ENCODE assay signal across 13 mouse cellular contexts in genomic region chr5:36727136-36727535, GRCm38 (mm10). TPM values are rescaled to one million over a fixed set of nuclear protein-coding genes. Genes with fewer than 3 reads are reported as not detected.
DNase-seq lines count a peak whose midpoint lies in the region; ATAC-seq and TF ChIP-seq lines count a peak whose summit lies in the region.
"Had no signal": no experiment of that assay in that cellular context is flagged by ENCODE, and none has a peak within 500 bp of the region (broad histone marks: within the 10 kb centered on the region; RNA-seq: fewer than 3 reads in every experiment).

No protein-coding gene starts in this region.

- peak overlapping the region; percentile 21; the same call in 1 of the 2 replicates for H3K9ac ChIP-seq in intestine, embryonic 16.5 days (ENCODE audit: low read depth, low read length)
- H3K9ac ChIP-seq in intestine, embryonic 15.5 days, result no peak overlapping the region
- H3K9ac ChIP-seq in CH12.LX (ENCODE audit: insufficient read depth, low read depth), result no peak overlapping the region
- H3K9ac ChIP-seq in liver, embryonic 15.5 days, result 0 out of 2 replicates have a peak overlapping the region, but pooled peaks have one; percentile 11
- no peak overlapping the region for H3K9ac ChIP-seq in midbrain, embryonic 16.5 days (ENCODE audit: low read depth, low read length)

- no peak for TF ChIP-seq RAD21 in CH12.LX (IDR thresholded peaks at IDR 0.05; ENCODE audit: low read depth, low read length)

- H3K36me3 ChIP-seq in intestine, embryonic 16.5 days (ENCODE audit: control insufficient read depth, insufficient read depth, low read length), result no peaks in the 10 kb centered on the region
- no peaks in the 10 kb centered on the region for H3K36me3 ChIP-seq in intestine, embryonic 15.5 days
- H3K36me3 ChIP-seq in CH12.LX (replicated peaks in 1 of 2; ENCODE audit: control insufficient read depth in 1 of 2, insufficient read depth in 1 of 2, low read length in 1 of 2), result no peaks in the 10 kb centered on the region
- H3K36me3 ChIP-seq in liver, embryonic 15.5 days (replicated peaks), result no peaks in the 10 kb centered on the region
- H3K36me3 ChIP-seq in limb, embryonic 10.5 days, result no peaks in the 10 kb centered on the region
- no peaks in the 10 kb centered on the region for H3K36me3 ChIP-seq in midbrain, embryonic 16.5 days (ENCODE audit: control insufficient read depth, insufficient read depth, low read length)
- H3K36me3 ChIP-seq: hindbrain, embryonic 10.5 days had no signal

- no peaks in the 10 kb centered on the region for H3K9me3 ChIP-seq in intestine, embryonic 16.5 days (ENCODE audit: control insufficient read depth, low read length)
- H3K9me3 ChIP-seq in intestine, embryonic 15.5 days, result no peaks in the 10 kb centered on the region
- no peaks in the 10 kb centered on the region for H3K9me3 ChIP-seq in CH12.LX (replicated peaks; ENCODE audit: low read length)
- H3K9me3 ChIP-seq in liver, embryonic 15.5 days (replicated peaks), result no peaks in the 10 kb centered on the region
- no peaks in the 10 kb centered on the region for H3K9me3 ChIP-seq in limb, embryonic 10.5 days (replicated peaks)
- no peaks in the 10 kb centered on the region for H3K9me3 ChIP-seq in midbrain, embryonic 16.5 days (replicated peaks; ENCODE audit: control insufficient read depth, low read length, poor library complexity, severe bottlenecking)
- H3K9me3 ChIP-seq: hindbrain, embryonic 10.5 days had no signal

- in situ Hi-C loops in CH12.LX (cut with MboI; ENCODE audit: low pct_ligation_motif_present, low pct_unique_long_range_greater_than_20kb, low sequenced_read_pairs), result no loop called here

- no peaks in the 10 kb centered on the region for H3K27me3 ChIP-seq in intestine, embryonic 16.5 days (replicated peaks; ENCODE audit: control insufficient read depth, insufficient read depth, low read length)
- H3K27me3 ChIP-seq in intestine, embryonic 15.5 days (replicated peaks), result no peaks in the 10 kb centered on the region
- H3K27me3 ChIP-seq in CH12.LX (replicated peaks), result no peaks in the 10 kb centered on the region
- H3K27me3 ChIP-seq in liver, embryonic 15.5 days, result peaks cover 10% of the 10 kb centered on the region; the same call in 1 of the 2 replicates
- no peaks in the 10 kb centered on the region for H3K27me3 ChIP-seq in limb, embryonic 10.5 days (ENCODE audit: low read depth, poor library complexity, severe bottlenecking)
- no peaks in the 10 kb centered on the region for H3K27me3 ChIP-seq in midbrain, embryonic 16.5 days (ENCODE audit: control insufficient read depth, insufficient read depth, low read depth, low read length)

- ATAC-seq in intestine, embryonic 16.5 days, result no peak
- no peak for ATAC-seq in intestine, embryonic 15.5 days
- ATAC-seq in liver, embryonic 15.5 days (ENCODE audit: insufficient read depth), result no peak
- ATAC-seq in midbrain, embryonic 16.5 days, result no peak

- H3K79me2 ChIP-seq in CH12.LX (replicated peaks; ENCODE audit: control insufficient read depth, extremely low read depth, insufficient read depth, poor library complexity, severe bottlenecking), result no peaks in the 10 kb centered on the region

- TF ChIP-seq CTCF in CH12.LX (conservative IDR thresholded peaks at IDR 0.05 in 1 of 2, IDR thresholded peaks at IDR 0.05 in 1 of 2; ENCODE audit: low read depth in 2 of 2, low read length in 2 of 2), result no peak

- dilution Hi-C loops in CH12.LX (cut with MboI; ENCODE audit: extremely low pct_ligation_motif_present, extremely low pct_unique_long_range_greater_than_20kb, low sequenced_read_pairs), result no loop called here

- no peak overlapping the region for H3K4me2 ChIP-seq in intestine, embryonic 16.5 days (ENCODE audit: low read depth, low read length)
- no peak overlapping the region for H3K4me2 ChIP-seq in intestine, embryonic 15.5 days (replicated peaks)
- peak overlapping the region; percentile 73; the same call in 1 of the 2 replicates for H3K4me2 ChIP-seq in CH12.LX (ENCODE audit: insufficient read depth, low read depth, poor library complexity, severe bottlenecking)
- no peak overlapping the region for H3K4me2 ChIP-seq in liver, embryonic 15.5 days
- H3K4me2 ChIP-seq in midbrain, embryonic 16.5 days (ENCODE audit: low read length), result no peak overlapping the region

- WGBS in intestine, embryonic 16.5 days, result 51% methylated on average over 2 of the region's 2 CpGs
- 58% methylated on average over 2 of the region's 2 CpGs for WGBS in intestine, embryonic 15.5 days
- 39% methylated on average over 2 of the region's 2 CpGs for WGBS in liver, embryonic 15.5 days (ENCODE audit: insufficient replicate concordance)
- 74% methylated on average over 2 of the region's 2 CpGs for WGBS in limb, embryonic 10.5 days
- 68% methylated on average over 2 of the region's 2 CpGs for WGBS in midbrain, embryonic 16.5 days

- 0 out of 2 replicates have a peak overlapping the region, but pooled peaks have one; percentile 21 for H3K27ac ChIP-seq in intestine, embryonic 16.5 days (ENCODE audit: low read length)
- H3K27ac ChIP-seq in intestine, embryonic 15.5 days, result no peak overlapping the region
- H3K27ac ChIP-seq in CH12.LX (ENCODE audit: insufficient read depth, low read depth), result no peak overlapping the region
- H3K27ac ChIP-seq in liver, embryonic 15.5 days (replicated peaks), result peak overlapping the region; percentile 38
- no peak overlapping the region for H3K27ac ChIP-seq in limb, embryonic 10.5 days
- no peak overlapping the region for H3K27ac ChIP-seq in midbrain, embryonic 16.5 days (ENCODE audit: low read length)
- H3K27ac ChIP-seq: hindbrain, embryonic 10.5 days; left cerebral cortex, adult 2 months; liver, embryonic 14.5 days had no signal

- peaks cover 24% of the 10 kb centered on the region for H3K4me1 ChIP-seq in intestine, embryonic 16.5 days (ENCODE audit: control insufficient read depth, insufficient read depth, low read length)
- H3K4me1 ChIP-seq in intestine, embryonic 15.5 days (replicated peaks), result peaks cover 10% of the 10 kb centered on the region
- peaks cover 10 to 38% of the 10 kb centered on the region in 2 experiments; a peak in 3 of 4 replicates for H3K4me1 ChIP-seq in CH12.LX (ENCODE audit: control insufficient read depth in 1 of 2, insufficient read depth in 2 of 2)
- peaks cover 83% of the 10 kb centered on the region for H3K4me1 ChIP-seq in liver, embryonic 15.5 days (replicated peaks)
- peaks cover 7% of the 10 kb centered on the region; the same call in 1 of the 2 replicates for H3K4me1 ChIP-seq in limb, embryonic 10.5 days
- no peaks in the 10 kb centered on the region for H3K4me1 ChIP-seq in midbrain, embryonic 16.5 days (ENCODE audit: control insufficient read depth, insufficient read depth, low read length)

- TF ChIP-seq POLR2A in CH12.LX (IDR thresholded peaks at IDR 0.05; ENCODE audit: low read depth, low read length), result no peak

- H3K4me3 ChIP-seq in intestine, embryonic 16.5 days (ENCODE audit: low read length), result no peak overlapping the region
- H3K4me3 ChIP-seq in intestine, embryonic 15.5 days (replicated peaks), result no peak overlapping the region
- H3K4me3 ChIP-seq in CH12.LX (replicated peaks in 1 of 3; ENCODE audit: low read depth in 2 of 3, low read length in 2 of 3, poor library complexity in 1 of 3), result no peak overlapping the region
- no peak overlapping the region for H3K4me3 ChIP-seq in liver, embryonic 15.5 days (replicated peaks)
- no peak overlapping the region for H3K4me3 ChIP-seq in limb, embryonic 10.5 days
- no peak overlapping the region for H3K4me3 ChIP-seq in midbrain, embryonic 16.5 days (ENCODE audit: low read depth, low read length)
- H3K4me3 ChIP-seq: erythroblast, embryonic 14.5 days; hindbrain, embryonic 10.5 days; left cerebral cortex, adult 2 months had no signal

- DNase-seq in CH12.LX (ENCODE audit: extremely low read depth), result no peak
- DNase-seq in cerebellum, adult 9-11 months, result peak; percentile 72
- DNase-seq in limb, embryonic 10.5 days (ENCODE audit: low spot score), result no peak
- DNase-seq in embryo, embryonic 10.5 days (ENCODE audit: low spot score), result no peak
- DNase-seq: gastrocnemius, postnatal 14 days had no signal

- TF ChIP-seq EP300 in CH12.LX (IDR thresholded peaks at IDR 0.05; ENCODE audit: low read length), result no peak

TF ChIP-seq in CH12.LX, 34 proteins besides CTCF, POLR2A, EP300 and RAD21:
- TF ChIP-seq SIN3A (IDR thresholded peaks at IDR 0.05; ENCODE audit: low read length), result no peak
- TF ChIP-seq MAZ (IDR thresholded peaks at IDR 0.05; ENCODE audit: low read depth, low read length), result no peak
- TF ChIP-seq IRF4 (IDR thresholded peaks at IDR 0.05; ENCODE audit: low read depth, low read length), result no peak
- no peak for TF ChIP-seq NELFE (IDR thresholded peaks at IDR 0.05; ENCODE audit: low read depth, low read length)
- no peak for TF ChIP-seq USF2 (conservative IDR thresholded peaks at IDR 0.05; ENCODE audit: low read depth, low read length)
- TF ChIP-seq UBTF (IDR thresholded peaks at IDR 0.05; ENCODE audit: low read depth, low read length), result no peak
- TF ChIP-seq BHLHE40 (IDR thresholded peaks at IDR 0.05; ENCODE audit: low read depth, low read length), result no peak
- TF ChIP-seq ZMIZ1 (IDR thresholded peaks at IDR 0.05; ENCODE audit: low read depth, low read length), result no peak

RNA-seq across cellular contexts. Expression of gene Bloc1s4, which starts 21.3 kb away (rescaled TPM):
- polyA plus RNA-seq in intestine, embryonic 16.5 days (2015; fragmentation: Nextera tagmentation; extraction: Ambion mirVana), result 16.5 and 19.7 TPM in 2 replicates
- 21.8 and 23.5 TPM in 2 replicates for polyA plus RNA-seq in intestine, embryonic 15.5 days (2015; fragmentation: Nextera tagmentation; extraction: Ambion mirVana)
- 20.9 and 23.9 TPM in 2 replicates for total RNA-seq in CH12.LX (2012; rRNA removed)
- 23.3 and 24.6 TPM in 2 replicates for total RNA-seq in CH12.LX (2014; rRNA removed)
- 21.2 and 22.9 TPM in 2 replicates for polyA plus RNA-seq in CH12.LX (2012; ENCODE audit: insufficient read length, low read depth)
- 15.9 and 16.3 TPM in 2 replicates for polyA plus RNA-seq in liver, embryonic 15.5 days (2015; fragmentation: Nextera tagmentation; extraction: Ambion mirVana)
- polyA plus RNA-seq in limb, embryonic 10.5 days (2016; fragmentation: Nextera tagmentation; extraction: Ambion mirVana), result 23.7 and 25.5 TPM in 2 replicates
- 29.0 and 29.3 TPM in 2 replicates for polyA plus RNA-seq in midbrain, embryonic 16.5 days (2015; fragmentation: Nextera tagmentation; extraction: Ambion mirVana)

RNA-seq across cellular contexts. Expression of gene D5Ertd579e, which starts 31.3 kb away (rescaled TPM):
- polyA plus RNA-seq in intestine, embryonic 16.5 days (2015; fragmentation: Nextera tagmentation; extraction: Ambion mirVana), result 14.0 and 14.2 TPM in 2 replicates
- polyA plus RNA-seq in intestine, embryonic 15.5 days (2015; fragmentation: Nextera tagmentation; extraction: Ambion mirVana), result 15.6 and 16.7 TPM in 2 replicates
- total RNA-seq in CH12.LX (2012; rRNA removed), result 13.6 and 13.7 TPM in 2 replicates
- total RNA-seq in CH12.LX (2014; rRNA removed), result 21.6 and 22.9 TPM in 2 replicates
- 23.7 and 29.4 TPM in 2 replicates for polyA plus RNA-seq in CH12.LX (2012; ENCODE audit: insufficient read length, low read depth)
- polyA plus RNA-seq in liver, embryonic 15.5 days (2015; fragmentation: Nextera tagmentation; extraction: Ambion mirVana), result 22.1 and 22.2 TPM in 2 replicates
- 22.5 and 25.1 TPM in 2 replicates for polyA plus RNA-seq in limb, embryonic 10.5 days (2016; fragmentation: Nextera tagmentation; extraction: Ambion mirVana)
- polyA plus RNA-seq in midbrain, embryonic 16.5 days (2015; fragmentation: Nextera tagmentation; extraction: Ambion mirVana), result 40.6 and 43.5 TPM in 2 replicates

Comparison
In these comparisons a context has a peak if more than half of its experiments do, and no peak if none do; other contexts are left out.
1. H3K27ac ChIP-seq: peak in intestine, embryonic 16.5 days (single experiment) and liver, embryonic 15.5 days (single experiment); none in intestine, embryonic 15.5 days (single experiment), CH12.LX (single experiment), limb, embryonic 10.5 days (single experiment) and midbrain, embryonic 16.5 days (single experiment).
2. H3K9ac ChIP-seq: peak in intestine, embryonic 16.5 days (single experiment) and liver, embryonic 15.5 days (single experiment); none in intestine, embryonic 15.5 days (single experiment), CH12.LX (single experiment) and midbrain, embryonic 16.5 days (single experiment).